Mouse (Mus musculus) adrenal gland, postnatal 4 days (tissue): Measurements from ENCODE around the gene Nkd1. TPM values are rescaled to one million over a fixed set of nuclear protein-coding genes. Genes with fewer than 3 reads are reported as not detected.

Experiments used
- DNase-seq, 2 experiments: peaks; one replicate each; pipeline ENCODE4 v3.0.0; 2021 to 2022; ENCODE audit warnings: low spot score in 2 of 2, mixed read lengths in 2 of 2
- total RNA-seq, 2 experiments: library from RNA; stranded (reverse); gene quantifications; 2 replicates each; pipeline ENCODE4 v1.2.3; 2021

Nkd1 gene
- total RNA-seq, 2 experiments from 2014 or later = 47.8 to 54.3 TPM

GRCm38 (mm10) chr8:88572941-88573645 lies 51.9 kb downstream of the Nkd1 start:
- no peak for DNase-seq

GRCm38 (mm10) chr8:88574975-88575374 lies 53.8 kb downstream of the Nkd1 start:
- DNase-seq = no peak

GRCm38 (mm10) chr8:88576351-88577142 lies 55.4 kb downstream of the Nkd1 start:
- DNase-seq = no peak

- no peak for DNase-seq
Measured at GRCm38 (mm10) chr8:88577666-88578065, 56.5 kb downstream of the Nkd1 start.

- no peak for DNase-seq
Measured at GRCm38 (mm10) chr8:88578413-88579175, 57.4 kb downstream of the Nkd1 start.

GRCm38 (mm10) chr8:88579246-88579645 lies 58.1 kb downstream of the Nkd1 start:
- no peak for DNase-seq

GRCm38 (mm10) chr8:88579668-88580330 lies 58.6 kb downstream of the Nkd1 start:
- DNase-seq = no peak

- DNase-seq = no peak
Measured at GRCm38 (mm10) chr8:88580785-88581184, 59.6 kb downstream of the Nkd1 start.

GRCm38 (mm10) chr8:88583863-88584262 lies 62.7 kb downstream of the Nkd1 start:
- DNase-seq = no peak

GRCm38 (mm10) chr8:88588205-88588889 lies 67.2 kb downstream of the Nkd1 start:
- no peak for DNase-seq

- no peak for DNase-seq
Measured at GRCm38 (mm10) chr8:88590226-88590625, 69.1 kb downstream of the Nkd1 start.

- no peak for DNase-seq
Measured at GRCm38 (mm10) chr8:88593947-88594346, 72.8 kb downstream of the Nkd1 start.

GRCm38 (mm10) chr8:88596042-88596441 lies 74.9 kb downstream of the Nkd1 start:
- DNase-seq = no peak

GRCm38 (mm10) chr8:88598578-88598977 lies 77.4 kb downstream of the Nkd1 start:
- DNase-seq = no peak

- DNase-seq = no peak
Measured at GRCm38 (mm10) chr8:88599491-88599890, 78.3 kb downstream of the Nkd1 start.

GRCm38 (mm10) chr8:88603446-88603989 lies 82.4 kb downstream of the Nkd1 start:
- no peak for DNase-seq

- peak in 1 of 2 experiments; percentile 29 for DNase-seq
Measured at GRCm38 (mm10) chr8:88604065-88605038, 83.2 kb downstream of the Nkd1 start.

- DNase-seq = no peak
Measured at GRCm38 (mm10) chr8:88605361-88606040, 84.3 kb downstream of the Nkd1 start.

- no peak for DNase-seq
Measured at GRCm38 (mm10) chr8:88609036-88609435, 87.9 kb downstream of the Nkd1 start.
